Mouse (Mus musculus) lung, adult 10 weeks (tissue): ENCODE results near the gene Olfr1242. TPM values are rescaled to one million over a fixed set of nuclear protein-coding genes. Genes with fewer than 3 reads are reported as not detected.

ENCODE experiments used
- polyA plus RNA-seq: library from polyadenylated mRNA; stranded (reverse); fragments of 350-450 nt; fragmentation: Illumina TruSeq; extraction: RNeasy Lipid Tissue Mini Kit (QIAGEN cat#74804); gene quantifications from one replicate; pipeline ENCODE4 v1.2.3, GENCODE M21; 2014; ENCODE audit warnings: low read depth, low replicate concordance; ENCODE audit not compliant: insufficient read depth

Gene Olfr1242
- not detected for polyA plus RNA-seq

DNA sequence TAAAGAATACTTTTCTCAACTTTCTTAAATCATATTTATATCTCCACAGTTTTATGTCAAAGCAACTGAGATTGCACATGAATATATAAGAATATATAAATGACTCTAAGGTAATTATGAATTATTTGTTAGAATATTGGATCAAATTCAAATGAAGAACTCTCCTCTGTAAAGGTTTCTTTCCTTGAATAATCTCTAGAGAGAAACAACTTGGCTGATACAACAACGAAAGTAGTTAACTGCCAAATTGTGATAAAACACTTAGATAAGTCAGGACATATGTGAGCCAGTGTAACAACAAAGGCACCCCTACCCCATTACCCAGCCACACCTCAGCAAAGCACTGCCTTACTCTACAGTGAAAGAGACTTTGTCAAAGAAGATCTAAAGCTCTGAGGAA lies at the start of gene Olfr1242:
Gene Olfr1242 (minus strand): TSS at position 101 of the 400 bp plus-strand sequence.

DNA sequence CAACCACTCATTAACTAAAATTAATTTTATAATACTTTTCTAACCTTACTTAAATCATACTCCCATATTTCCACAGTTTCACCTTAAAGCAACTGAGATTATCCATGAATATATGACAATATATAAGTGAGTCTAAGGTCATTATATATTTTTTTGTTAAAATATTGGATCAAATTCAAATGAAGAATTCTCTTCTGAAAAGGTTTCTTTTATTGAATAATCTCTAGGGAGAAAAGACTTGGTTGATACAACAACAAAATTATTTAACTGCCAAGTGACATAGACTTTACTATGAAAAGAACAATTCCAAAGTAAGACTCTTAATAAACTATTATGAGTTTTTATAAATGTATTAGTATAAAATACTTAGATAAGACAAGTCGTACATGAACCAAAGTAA lies 33.3 kb upstream of the Olfr1242 start, which contains the start of gene Olfr1243:
Gene Olfr1243 (minus strand): TSS at position 101 of the 400 bp plus-strand sequence.

DNA sequence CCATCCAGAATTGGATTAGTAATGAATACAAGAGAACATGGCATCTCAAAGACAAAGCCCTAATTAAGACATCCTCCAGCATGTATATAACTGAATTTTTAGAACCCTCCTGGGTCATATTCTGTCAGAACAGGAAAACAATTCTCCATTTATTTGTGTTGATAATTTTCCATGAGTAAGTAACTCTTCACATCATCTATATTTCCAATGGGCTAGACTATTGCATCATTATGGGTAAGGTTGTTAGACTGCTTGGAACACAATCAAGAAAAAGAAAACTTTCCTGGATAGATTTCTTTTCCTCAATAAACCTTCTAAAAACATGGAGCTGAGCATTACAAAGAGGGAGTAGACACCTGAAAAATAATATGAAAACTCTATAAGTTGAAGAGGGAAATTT lies 11.1 kb downstream of the Olfr1242 start, which contains the start of gene Olfr1241:
Gene Olfr1241 (minus strand): TSS at position 101 of the 400 bp plus-strand sequence.

DNA sequence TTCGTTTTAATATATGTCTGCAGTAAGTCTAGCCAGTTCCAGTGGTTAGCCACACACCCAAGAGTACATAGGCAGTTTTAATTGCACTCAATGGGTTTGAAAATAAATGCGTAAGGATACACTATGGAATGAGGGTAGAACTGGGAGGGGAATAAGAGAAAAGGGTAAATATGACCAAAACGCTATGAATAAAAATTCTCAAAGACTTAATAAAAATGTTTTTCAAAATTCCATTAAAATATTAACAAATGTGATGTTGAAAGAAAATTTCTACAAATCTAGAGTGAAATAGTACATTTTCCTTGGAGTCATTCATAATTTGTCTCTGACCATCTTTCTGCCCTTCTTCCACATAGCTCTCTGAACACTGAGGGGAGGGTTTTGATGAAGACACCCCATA lies 55.2 kb downstream of the Olfr1242 start, which contains the start of gene Olfr1240:
Gene Olfr1240 (minus strand): TSS at position 101 of the 400 bp plus-strand sequence.

Other genes starting within 250 kb of the Olfr1242 start
- not detected for gene Olfr1228, start 244.3 kb downstream of the Olfr1242 start, polyA plus RNA-seq
- gene Olfr1229, start 210.3 kb downstream of the Olfr1242 start, polyA plus RNA-seq = not detected
- gene Olfr1230, start 201.1 kb downstream of the Olfr1242 start, polyA plus RNA-seq = not detected
- gene Olfr1231, start 191.3 kb downstream of the Olfr1242 start, polyA plus RNA-seq = not detected
- not detected for gene Olfr1232, start 168.7 kb downstream of the Olfr1242 start, polyA plus RNA-seq
- not detected for gene Olfr1233, start 155.9 kb downstream of the Olfr1242 start, polyA plus RNA-seq
- gene Olfr1234, start 133.5 kb downstream of the Olfr1242 start, polyA plus RNA-seq = not detected
- not detected for gene Olfr1238, start 88.7 kb downstream of the Olfr1242 start, polyA plus RNA-seq
- not detected for gene Olfr1239, start 77.9 kb downstream of the Olfr1242 start, polyA plus RNA-seq
- gene Olfr1240, start 55.3 kb downstream of the Olfr1242 start, polyA plus RNA-seq = not detected
- not detected for gene Olfr1241, start 11.2 kb downstream of the Olfr1242 start, polyA plus RNA-seq
- gene Olfr1243, start 33.2 kb upstream of the Olfr1242 start, polyA plus RNA-seq = not detected
- gene Olfr1245, start 80.1 kb upstream of the Olfr1242 start, polyA plus RNA-seq = not detected
- gene Olfr1246, start 94.8 kb upstream of the Olfr1242 start, polyA plus RNA-seq = not detected
- not detected for gene Olfr1247, start 115.8 kb upstream of the Olfr1242 start, polyA plus RNA-seq
- not detected for gene Olfr1248, start 119.9 kb upstream of the Olfr1242 start, polyA plus RNA-seq
- not detected for gene Olfr1249, start 136.6 kb upstream of the Olfr1242 start, polyA plus RNA-seq
- not detected for gene Olfr1250, start 163.1 kb upstream of the Olfr1242 start, polyA plus RNA-seq
- not detected for gene Olfr1251, start 173.6 kb upstream of the Olfr1242 start, polyA plus RNA-seq
- not detected for gene Olfr1252, start 226.7 kb upstream of the Olfr1242 start, polyA plus RNA-seq